Mouse (Mus musculus) testis, adult 2 months (tissue): ENCODE measurements around the gene Aco2.

Source experiments
- CTCF ChIP-seq: fragments of 200-500 bp; IDR thresholded peaks from 2 replicates; pipeline ENCODE4 v1.5.1; 2012; ENCODE audit warnings: low read depth, mild to moderate bottlenecking, inconsistent platforms, low read length, moderate library complexity; ENCODE audit not compliant: control insufficient read depth, insufficient read depth, insufficient replicate concordance
- POLR2A ChIP-seq: fragments of 200-500 bp; IDR thresholded peaks from 2 replicates; pipeline ENCODE4 v1.6.1; 2012; ENCODE audit warnings: low read depth, mild to moderate bottlenecking, inconsistent platforms, low read length, moderate library complexity; ENCODE audit not compliant: control insufficient read depth

DNA sequence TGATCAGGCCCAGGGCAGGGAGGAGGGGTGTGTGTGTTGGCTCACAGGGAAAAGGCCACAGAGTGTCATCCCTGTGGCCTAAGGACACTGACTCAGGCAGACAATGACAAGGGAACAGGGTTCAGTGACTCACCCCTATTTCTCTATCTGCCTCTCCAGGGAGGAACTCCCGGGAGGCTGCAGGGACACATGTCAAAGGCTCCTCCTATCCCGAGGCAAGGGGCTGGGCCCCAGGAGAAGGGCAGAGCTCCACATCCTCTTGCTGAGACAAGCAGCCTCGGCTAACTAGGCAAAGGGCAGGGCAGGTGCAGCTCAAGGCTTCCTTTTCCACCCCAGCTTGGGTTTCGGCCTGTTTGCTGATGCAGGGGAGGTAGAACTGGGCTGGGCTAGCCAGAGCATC lies 26.4 kb upstream of the Aco2 start:
- no peak for TF ChIP-seq CTCF
- no peak for TF ChIP-seq POLR2A
